Mouse (Mus musculus): ENCODE measurements at regions not wholly inside any gene's neighbourhood (a gene's known extent, or its start where the extent isn't known, plus 50 kb on each side); places are given as distances from the start of the nearest gene placed in this dataset.

DNA sequence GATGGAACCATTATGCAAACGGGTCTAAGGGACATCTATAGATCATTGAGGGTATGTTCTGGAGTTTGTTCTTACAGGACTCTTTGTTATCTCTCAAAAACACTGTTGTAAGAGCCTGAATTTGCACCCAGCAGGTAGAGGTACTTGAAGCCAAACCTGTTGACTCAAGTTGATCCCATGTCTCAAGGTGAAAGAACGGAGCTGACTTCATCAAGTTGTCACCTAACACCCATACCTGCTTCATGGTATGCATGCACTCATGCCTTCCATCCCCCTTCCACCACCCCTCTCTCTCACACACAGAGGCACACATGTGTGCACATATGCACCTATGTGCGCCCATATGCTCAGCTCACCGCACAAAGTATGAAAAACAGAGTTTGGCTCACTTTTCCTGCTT, 189.0 kb downstream of the Ttll7 start:
- intact Hi-C loops (cut with DNase I), result no loop called here
- DNase-seq (ENCODE audit: low spot score), result no peak

DNA sequence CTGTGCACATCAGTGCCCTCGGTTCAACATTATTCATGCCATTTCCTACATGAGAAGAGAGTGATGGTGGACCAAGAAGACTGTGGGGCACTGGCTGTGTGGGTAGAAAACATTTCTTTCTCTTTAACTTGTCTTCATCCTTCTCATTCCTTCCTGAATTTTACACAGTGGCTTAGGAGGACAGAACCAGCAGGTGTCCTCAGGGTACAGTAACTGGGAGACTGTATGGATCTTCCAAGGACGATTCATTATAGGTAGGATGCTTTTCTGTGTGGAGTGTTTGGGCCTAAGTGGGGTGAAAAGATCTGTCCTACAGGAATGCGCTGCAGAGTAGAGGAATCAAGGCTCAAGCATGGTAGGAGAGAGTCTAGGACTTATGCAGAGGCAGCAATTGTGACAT, 190.7 kb downstream of the Ttll7 start:
- intact Hi-C loops (cut with DNase I), result no loop called here
- no peak for DNase-seq (ENCODE audit: low spot score)

DNA sequence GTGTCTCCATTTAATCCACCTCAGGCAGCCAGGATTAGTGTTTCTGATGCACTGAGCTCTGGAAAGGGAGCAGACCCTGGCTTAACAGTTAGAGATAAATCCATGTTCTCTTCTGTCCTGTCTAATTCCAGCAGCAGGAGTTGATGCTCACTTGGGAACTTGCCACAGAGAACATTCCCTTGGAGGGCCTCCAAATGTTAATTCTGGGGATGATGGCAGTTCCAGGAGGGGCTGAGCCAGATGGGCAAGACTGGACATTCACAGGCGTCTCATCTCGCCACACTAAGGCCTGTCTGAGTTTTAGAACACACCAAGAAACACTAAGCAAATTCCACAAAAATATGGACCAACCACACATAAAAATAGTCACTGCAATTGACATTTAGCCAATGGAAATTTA, 194.5 kb downstream of the Ttll7 start:
- no peak for DNase-seq (ENCODE audit: low spot score)
- intact Hi-C loops (cut with DNase I), result no loop called here

DNA sequence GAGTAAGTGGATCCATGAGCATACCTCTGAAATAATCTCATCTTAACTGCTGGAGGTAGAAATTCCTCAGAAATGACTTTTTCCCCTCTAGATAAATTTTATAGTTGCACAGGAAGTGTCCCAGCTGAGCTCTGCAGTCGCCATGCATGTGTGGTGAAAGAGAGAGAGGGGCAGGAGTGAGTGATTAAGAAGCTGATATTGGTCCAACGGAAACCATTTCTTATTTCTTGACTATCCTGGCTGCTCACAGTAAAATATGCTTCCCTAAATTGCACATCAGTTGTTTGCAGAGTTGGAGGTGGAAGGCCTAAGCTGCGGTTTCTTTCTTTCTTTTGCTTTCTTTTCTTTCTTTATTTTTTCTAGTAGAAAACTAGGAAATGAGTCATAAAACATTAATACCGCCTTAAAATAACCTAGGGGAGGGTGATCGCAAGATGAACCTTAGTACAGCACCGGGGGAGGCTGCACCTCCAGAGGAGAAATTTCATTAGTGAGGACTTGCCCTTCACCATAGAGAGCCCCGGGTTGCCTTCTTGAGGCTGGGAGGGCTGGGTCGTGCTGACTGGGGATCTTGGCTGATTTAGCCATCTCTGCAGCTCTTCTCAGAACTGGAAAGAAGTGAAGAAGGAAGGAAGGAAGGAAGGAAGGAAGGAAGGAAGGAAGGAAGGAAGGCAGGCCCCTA, 202.1 kb downstream of the Ttll7 start:
- intact Hi-C loops (cut with DNase I), result no loop called here
- DNase-seq (ENCODE audit: low spot score), result no peak

DNA sequence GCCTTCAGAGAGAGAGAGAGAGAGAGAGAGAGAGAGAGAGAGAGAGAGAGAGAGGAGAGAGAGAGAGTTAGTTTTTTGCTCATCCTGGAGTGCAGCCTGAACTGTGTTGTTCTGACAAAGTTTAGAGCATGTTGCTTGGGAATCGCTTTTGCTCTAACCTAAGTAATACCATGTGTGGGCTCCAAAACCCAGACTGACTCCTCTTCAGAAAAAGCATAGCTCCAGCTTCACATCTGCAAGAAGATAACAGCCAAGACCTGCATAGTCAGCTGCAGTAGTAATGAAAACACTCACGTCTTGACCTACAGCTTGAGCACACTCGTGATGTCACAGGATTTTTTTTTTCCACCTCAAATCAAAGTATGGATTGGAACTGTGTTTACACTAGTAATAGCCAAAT, 205.7 kb downstream of the Ttll7 start:
- intact Hi-C loops (cut with DNase I), result no loop called here
- DNase-seq (ENCODE audit: low spot score), result no peak

DNA sequence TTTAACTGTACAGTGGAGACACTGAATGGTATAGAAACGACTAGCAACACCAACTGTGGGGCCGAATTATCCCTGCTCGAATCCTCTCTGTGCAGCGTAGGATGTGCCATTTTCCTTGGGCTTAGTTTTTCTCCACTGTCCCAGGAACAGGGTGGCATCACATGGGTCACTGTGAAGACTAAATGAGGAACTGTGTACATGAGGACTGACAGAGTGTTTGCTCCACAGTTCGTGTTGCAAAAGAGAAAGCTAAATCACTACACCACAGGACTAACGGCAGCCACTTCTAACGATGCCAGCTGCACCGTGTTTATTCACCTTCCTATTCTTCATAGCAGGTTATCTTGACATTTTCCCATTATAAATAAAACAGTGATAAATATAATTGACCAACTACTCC, 208.5 kb downstream of the Ttll7 start:
- no peak for DNase-seq (ENCODE audit: low spot score)
- intact Hi-C loops (cut with DNase I), result no loop called here

DNA sequence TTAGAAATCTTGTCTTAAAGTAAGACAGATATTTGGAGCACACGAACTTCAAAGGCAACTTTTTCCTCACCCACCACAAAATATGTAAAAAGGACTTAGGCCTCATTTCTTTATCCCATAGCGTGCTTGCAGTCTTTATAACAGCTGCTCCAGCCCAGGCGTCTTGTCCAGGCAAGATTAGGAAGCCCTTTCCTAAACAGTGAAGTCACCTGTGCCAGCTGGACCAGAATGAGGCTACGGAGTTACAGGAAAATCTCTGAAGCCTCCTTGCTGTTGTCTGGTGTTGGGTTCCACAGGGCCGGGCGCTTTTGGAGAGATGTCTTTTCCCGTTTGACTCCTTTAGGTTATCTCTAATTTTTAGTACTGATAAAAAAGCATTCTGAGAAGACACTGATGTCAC, 210.3 kb downstream of the Ttll7 start:
- no peak for DNase-seq (ENCODE audit: low spot score)
- intact Hi-C loops (cut with DNase I), result no loop called here

DNA sequence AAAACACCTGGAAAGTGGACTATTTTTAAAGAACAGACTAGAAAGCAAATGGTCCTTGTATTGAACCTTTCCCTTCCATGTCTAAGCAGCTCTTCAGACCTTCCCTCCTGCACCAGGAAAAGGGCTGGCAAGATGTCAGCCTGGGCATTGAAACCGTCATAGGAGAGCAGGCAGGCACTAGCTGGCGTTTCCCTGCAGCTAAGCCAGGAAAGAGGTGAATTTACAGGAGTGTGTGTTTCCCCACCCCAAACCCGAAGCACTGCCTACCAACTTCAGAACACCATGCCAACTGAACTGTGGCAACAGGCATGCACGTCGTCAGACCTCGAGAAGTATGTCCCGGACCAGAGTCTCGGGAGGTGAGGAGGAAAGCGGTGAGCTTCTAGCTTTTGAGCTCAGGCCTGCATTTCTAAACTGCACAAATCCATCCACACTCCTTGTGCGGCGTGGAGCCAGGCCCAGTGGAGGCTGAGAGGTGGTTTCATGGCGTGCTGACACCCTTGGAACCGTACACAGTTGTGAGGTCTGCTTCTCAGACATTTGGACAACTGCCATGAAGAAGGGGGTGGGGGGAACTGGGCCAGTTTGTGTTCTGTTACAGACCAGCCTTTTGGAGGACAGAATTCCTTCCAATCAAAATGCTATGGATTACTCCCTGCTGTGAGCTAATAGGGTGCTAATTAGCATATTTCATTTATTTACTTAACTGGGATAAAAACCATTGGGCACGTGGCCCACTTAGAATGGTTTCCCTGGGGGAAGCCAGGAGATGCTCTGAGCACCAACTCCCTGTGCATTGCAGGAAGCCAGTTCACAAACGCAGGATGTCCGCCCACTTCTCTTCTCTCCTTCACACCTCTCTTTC, 211.6 kb downstream of the Ttll7 start:
- no peak for DNase-seq (ENCODE audit: low spot score)
- intact Hi-C loops (cut with DNase I), result no loop called here

DNA sequence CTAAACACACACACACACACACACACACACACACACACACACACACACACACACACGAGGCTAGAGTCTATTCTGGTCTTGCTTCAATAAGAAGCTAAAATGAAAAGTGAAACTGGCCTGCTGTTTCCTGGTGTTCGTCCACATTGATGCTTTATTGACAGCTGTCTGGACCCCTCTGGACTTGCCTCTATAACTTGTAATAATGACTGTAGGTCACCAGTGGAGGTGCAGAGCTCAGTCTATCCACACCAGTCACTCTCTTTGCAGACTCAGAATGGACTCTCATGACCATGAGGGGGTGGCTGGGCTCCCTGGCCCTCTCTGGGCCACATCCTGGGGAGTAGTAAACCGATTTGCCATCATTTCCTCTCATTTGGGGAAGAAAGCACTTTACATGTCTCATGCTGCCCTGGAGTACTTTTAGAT, 212.3 kb downstream of the Ttll7 start:
- no peak for DNase-seq (ENCODE audit: low spot score)
- intact Hi-C loops (cut with DNase I), result no loop called here

DNA sequence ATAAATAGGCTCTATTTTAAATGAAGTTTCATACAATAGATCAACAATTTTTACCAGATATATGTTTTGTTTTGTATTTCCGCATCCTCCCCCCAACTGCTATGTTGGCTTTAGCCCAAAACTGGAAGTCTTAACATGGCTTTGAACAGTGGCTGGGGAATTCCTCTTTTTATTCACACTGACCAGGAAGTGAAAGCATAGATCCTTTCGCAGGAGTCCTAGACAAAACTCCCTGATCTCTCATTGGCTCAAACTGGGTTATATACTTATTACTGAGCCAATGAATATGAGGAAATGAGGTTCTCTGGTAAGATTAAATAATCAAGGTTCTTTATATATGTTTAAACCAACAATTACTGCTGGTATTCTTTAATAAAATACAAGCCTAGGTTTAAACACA, 218.8 kb downstream of the Ttll7 start:
- DNase-seq (ENCODE audit: low spot score), result no peak
- intact Hi-C loops (cut with DNase I), result no loop called here

DNA sequence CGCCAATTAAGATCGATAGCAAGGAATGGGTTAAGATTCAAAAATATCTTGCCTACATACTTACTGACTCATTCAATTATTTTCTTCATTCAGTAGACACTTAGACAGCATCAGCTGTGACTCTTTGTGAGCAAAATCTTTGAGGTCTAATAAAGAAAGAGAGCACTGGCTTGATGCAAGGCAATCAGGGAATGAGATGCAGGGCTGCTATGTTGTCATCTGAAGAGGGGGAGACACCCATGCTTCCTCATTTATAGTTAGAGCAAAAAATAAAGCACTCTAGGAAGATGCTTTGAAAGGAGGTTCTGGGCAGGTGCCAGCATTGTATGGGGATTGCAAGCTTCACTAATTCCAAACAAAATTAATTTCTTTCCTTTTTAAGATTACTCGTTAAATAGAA, 228.0 kb downstream of the Ttll7 start:
- no peak for DNase-seq (ENCODE audit: low spot score)
- intact Hi-C loops (cut with DNase I), result no loop called here

DNA sequence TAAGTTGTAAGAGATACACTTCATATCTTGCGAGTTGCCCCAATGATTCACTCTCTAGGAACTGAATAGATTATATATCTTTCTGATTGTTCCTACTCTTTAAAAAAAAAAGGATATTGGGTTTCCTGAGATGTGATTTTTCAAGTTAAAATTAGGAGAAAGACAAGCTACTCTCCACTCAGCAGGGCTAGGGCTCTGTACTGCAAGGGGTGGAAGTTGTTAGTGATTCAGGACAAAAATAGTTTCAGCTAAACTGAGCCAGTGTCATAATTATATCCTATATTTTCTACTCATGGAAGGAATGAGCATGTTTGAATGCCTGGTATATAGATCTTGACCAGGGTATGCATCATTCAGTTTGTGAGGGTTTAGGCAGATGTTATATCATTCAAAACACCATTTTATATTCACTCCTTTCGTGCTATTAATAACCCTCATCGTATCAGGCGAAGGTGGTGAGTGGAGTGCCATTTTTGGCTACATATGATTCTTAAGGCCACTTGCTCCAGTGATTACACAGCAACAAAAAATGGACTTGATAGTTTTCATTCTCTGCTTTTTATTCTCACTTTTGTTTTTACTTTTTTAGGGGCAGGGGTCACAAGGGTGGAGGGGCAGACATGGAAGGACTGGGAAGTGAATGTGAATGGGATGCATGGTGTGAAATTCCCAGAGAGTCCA, 228.7 kb downstream of the Ttll7 start:
- no peak for DNase-seq (ENCODE audit: low spot score)

DNA sequence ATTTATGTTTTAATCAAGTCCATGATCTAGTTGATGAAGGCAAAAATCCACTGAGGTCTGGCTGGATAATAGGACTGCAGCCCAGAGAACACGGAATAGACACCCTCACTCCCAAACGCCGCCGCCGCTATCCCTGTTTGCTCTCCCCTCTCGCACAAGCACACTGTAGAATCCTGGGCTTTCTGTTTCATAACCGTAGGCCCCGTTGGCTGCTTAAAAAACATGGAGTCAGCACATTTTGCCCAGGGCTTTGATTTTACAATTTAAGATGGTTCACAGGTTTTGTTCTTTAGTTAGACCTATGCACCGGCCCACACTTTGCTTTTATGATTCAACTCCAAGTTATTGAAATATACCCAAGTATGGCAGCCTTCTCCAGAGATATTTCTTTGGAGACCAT, 229.6 kb downstream of the Ttll7 start:
- intact Hi-C loops (cut with DNase I), result no loop called here

More for the DNA sequence above, 228.7 kb downstream of the Ttll7 start:
- intact Hi-C loops (cut with DNase I), result no loop called here

DNA sequence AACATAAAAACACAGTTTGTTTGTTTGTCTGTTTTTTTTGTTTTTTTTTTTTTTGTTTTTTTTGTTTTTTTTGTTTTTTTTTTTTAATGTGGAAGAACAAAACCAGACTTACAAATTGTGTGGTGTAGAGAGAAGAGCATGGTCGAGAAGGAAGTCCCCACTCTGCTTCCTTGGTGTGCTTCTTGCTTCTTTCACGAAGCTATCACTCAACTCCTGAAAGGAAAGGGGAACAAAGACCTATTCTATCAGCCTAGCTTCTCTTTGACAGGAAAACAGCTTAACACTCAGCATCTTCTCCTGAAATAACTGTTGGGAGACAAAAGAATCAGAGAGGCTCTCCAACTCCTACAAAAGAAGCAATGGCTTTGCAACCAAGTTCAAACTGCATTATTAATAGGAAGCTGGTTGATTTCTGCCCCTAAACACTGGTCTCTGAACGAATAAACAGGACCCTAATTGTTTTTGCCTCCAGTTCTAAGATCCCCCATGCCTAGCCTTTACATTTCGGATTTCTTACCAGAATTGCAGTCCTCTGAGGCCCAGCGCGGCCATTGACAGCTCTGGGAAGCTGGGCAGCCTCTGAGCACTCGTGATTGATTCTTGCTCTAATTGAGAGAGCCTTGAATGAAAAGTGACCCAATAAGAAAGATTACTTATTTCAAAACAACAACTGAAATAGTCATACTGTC, 230.2 kb downstream of the Ttll7 start:
- DNase-seq (ENCODE audit: low spot score), result no peak
- intact Hi-C loops (cut with DNase I), result no loop called here

More for the DNA sequence above, 229.6 kb downstream of the Ttll7 start:
- no peak for DNase-seq (ENCODE audit: low spot score)

DNA sequence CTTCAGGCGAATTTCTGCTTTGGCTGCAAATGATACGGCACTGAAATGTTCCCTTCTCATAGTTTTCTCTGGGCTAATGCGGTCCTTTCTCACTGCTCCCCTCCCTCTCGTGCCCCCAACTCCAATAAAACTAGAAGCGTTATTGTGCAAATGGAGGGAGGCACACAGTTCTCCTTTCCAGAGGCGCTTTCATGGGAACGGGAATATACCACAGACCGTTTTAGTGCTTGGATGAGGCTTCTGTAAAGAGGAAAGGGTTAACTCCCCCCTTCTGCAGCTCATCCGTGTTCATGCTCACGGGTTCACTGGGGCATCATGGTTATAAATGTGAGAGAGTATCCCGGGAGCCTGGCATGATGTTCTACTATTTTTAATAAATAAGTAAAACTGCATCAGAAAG, 231.2 kb downstream of the Ttll7 start:
- intact Hi-C loops (cut with DNase I), result no loop called here
- no peak for DNase-seq (ENCODE audit: low spot score)

DNA sequence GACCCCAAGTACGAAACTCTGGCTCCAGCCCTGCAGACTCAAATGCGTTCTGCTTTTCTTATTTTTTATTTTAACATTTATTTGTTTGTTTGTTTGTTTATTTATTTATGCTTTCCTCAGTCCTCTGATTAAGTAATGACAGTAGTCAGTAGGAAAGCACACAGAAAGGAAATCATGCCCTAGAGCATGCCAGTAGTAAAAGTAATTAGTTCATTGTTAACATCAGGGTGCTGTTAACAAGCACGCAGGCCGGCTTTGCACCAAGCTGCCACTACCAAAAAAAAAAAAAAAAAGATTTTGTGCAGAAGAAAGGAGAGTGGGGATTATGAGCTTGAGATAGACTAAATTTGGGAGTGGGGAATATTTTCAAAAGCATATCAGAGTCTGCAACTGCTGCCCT, 231.7 kb downstream of the Ttll7 start:
- intact Hi-C loops (cut with DNase I), result no loop called here
- no peak for DNase-seq (ENCODE audit: low spot score)

DNA sequence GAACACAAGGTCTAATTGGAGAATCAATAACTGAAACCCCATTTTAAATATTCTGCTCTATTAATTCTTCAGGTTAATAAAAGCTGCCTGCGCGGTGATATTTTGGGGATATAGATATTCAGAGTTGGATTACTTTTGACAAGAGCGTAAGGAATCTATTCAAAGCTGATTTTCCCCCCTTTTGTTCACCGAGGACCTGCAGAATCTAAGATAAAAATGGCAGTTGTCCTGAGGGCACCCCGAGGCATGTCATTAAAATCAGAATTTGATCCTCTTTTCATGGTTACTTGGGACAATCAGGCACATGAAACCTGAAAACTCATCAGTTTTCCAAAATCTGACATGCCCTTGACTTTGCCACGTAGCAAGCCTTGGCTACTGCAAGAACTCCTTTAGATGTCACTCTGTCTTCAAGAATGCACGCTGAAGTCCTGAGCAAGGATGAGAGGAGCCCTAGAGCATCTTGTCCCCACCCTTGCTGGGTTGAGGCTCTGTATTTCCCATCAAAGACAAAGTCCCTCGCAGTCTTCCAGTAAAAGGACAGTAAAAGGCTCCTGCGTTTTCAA, 232.5 kb downstream of the Ttll7 start:
- DNase-seq (ENCODE audit: low spot score), result no peak
- intact Hi-C loops (cut with DNase I), result no loop called here

DNA sequence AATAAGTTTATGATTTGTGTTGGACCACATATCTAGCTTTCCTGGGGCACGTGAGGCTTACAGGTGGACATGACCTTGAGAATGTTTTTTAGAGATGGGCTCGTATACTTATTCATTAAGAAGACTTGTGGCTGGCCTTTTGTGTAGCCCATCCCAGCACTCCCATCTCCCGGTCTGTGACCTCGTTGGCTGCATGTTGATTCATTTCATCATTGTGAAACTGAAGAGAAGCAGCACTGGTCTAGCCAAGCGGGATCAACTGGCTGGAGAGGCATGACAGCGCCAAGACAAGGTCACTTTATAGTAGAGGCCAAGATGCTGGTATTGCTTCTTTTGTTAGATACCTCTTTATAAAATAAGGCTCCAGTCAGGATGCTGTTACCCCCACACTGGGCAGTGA, 236.0 kb downstream of the Ttll7 start:
- DNase-seq (ENCODE audit: low spot score), result no peak
- intact Hi-C loops (cut with DNase I), result no loop called here

DNA sequence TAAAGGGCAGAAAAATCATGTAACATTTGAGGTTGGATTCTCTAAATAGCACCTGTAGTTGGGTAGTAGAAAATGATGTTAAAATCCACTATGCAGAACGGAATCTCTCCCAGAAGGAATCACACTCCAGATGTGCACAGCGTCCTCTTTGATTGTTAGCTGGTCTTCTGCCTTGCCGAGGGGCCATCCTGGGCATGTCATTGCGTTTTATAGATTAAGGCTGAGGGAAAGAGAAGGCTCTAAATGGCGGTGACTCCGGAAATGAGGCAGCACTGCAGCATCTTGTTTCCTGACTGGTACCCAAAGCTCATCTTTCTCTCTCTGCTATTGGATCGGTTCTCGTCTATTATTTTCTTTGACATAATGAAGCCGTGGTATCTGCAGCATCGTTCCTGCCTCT, 237.5 kb downstream of the Ttll7 start:
- intact Hi-C loops (cut with DNase I), result no loop called here
- no peak for DNase-seq (ENCODE audit: low spot score)

Data from heart, postnatal 25 days (tissue).